Mouse (Mus musculus) embryonic facial prominence, embryonic 15.5 days (tissue): ENCODE measurements around the gene Slc16a6. TPM values are rescaled to one million over a fixed set of nuclear protein-coding genes. Genes with fewer than 3 reads are reported as not detected.

ENCODE experiments used
- ATAC-seq: fragments of 200-750 bp; cut with Nextera tagmentation; 2 replicates; pipeline ENCODE4 v1.8.0; 2017; ENCODE audit warnings: low read depth, moderate TSS enrichment; ENCODE audit not compliant: insufficient number of reproducible peaks, low FRiP score, low TSS enrichment
- H3K27ac ChIP-seq: fragments of 300-500 bp; sonication (generic); replicated peaks from 2 replicates; pipeline ENCODE4 v1.5.1; 2015; ENCODE audit warnings: mild to moderate bottlenecking, inconsistent platforms
- H3K27me3 ChIP-seq: fragments of 300-500 bp; sonication (generic); 2 replicates; pipeline ENCODE4 v1.6.1; 2015; ENCODE audit warnings: inconsistent platforms
- H3K36me3 ChIP-seq: fragments of 300-500 bp; sonication (generic); 2 replicates; pipeline ENCODE4 v1.6.1; 2015; ENCODE audit warnings: mild to moderate bottlenecking, inconsistent platforms
- H3K4me1 ChIP-seq: fragments of 300-500 bp; sonication (generic); 2 replicates; pipeline ENCODE4 v1.6.1; 2015; ENCODE audit warnings: inconsistent platforms
- H3K4me2 ChIP-seq: fragments of 300-500 bp; sonication (generic); replicated peaks from 2 replicates; pipeline ENCODE4 v1.6.1; 2015; ENCODE audit warnings: mild to moderate bottlenecking, inconsistent platforms
- H3K4me3 ChIP-seq: fragments of 300-500 bp; sonication (generic); replicated peaks from 2 replicates; pipeline ENCODE4 v1.5.1; 2015; ENCODE audit warnings: mild to moderate bottlenecking, inconsistent platforms
- H3K9ac ChIP-seq: fragments of 300-500 bp; sonication (generic); 2 replicates; pipeline ENCODE4 v1.6.1; 2015; ENCODE audit warnings: inconsistent platforms
- H3K9me3 ChIP-seq: fragments of 300-500 bp; sonication (generic); replicated peaks from 2 replicates; pipeline ENCODE4 v1.6.1; 2016; ENCODE audit warnings: inconsistent platforms
- WGBS: fragments of 180-500 bp; shearing (Covaris S2); methylation state at CpG from one replicate; pipeline ENCODE4 v1.1.7; 2015; 5-methylcytosine and 5-hydroxymethylcytosine counted together
- polyA plus RNA-seq: library from polyadenylated mRNA; unstranded; fragments of >200 nt; fragmentation: Nextera tagmentation; extraction: Ambion mirVana; gene quantifications from 2 replicates; pipeline ENCODE4 v1.2.1, GENCODE M21; 2015

Slc16a6 gene
- polyA plus RNA-seq, 1 experiment from 2014 or later, result 7.5 TPM

DNA sequence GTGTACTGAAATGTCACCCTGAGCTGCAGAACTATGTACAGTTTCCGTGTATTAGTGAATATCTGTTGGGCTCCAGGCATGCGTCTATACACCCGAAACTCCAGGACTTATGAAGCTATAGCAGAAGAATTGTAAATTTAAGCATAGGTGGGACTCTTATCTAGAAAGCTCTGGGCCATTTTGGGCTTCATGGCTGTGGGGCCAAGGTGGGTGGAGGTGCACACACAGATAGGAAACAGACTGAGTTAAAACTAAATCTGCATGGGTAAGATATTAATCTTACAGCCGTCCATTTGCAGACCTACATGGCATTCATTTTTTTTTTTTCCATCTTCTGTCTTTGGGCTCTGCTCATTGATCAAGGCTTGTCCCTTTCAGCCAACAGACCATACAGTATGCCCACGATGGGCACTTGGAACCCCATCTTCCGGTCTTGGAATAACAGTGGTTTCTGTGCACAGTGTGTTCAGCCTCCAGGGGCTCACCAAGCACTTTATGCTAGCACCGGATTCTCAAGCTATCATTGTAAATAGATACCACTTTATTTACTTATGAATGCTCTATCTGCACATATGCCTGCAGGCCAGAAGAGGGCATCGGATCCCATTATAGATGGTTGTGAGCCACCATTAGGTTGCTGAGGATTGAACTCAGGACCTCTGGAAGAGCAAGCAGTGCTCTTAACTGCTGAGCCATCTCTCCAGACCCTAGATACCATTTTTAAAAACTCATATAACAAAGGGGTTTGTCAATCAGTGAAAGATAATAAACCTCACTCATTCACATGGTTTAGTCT, 29.7 kb downstream of the Slc16a6 start:
- 90% methylated on average over 8 of the region's 8 CpGs for WGBS
- no peak overlapping the region for H3K4me3 ChIP-seq
- no peaks in the 10 kb centered on the region for H3K9me3 ChIP-seq
- no peak for ATAC-seq
- H3K27me3 ChIP-seq, result no peaks in the 10 kb centered on the region
- no peaks in the 10 kb centered on the region for H3K36me3 ChIP-seq
- H3K9ac ChIP-seq, result no peak overlapping the region
- H3K4me1 ChIP-seq, result peaks cover 16% of the 10 kb centered on the region; the same call in 1 of the 2 replicates
- H3K27ac ChIP-seq, result no peak overlapping the region
- H3K4me2 ChIP-seq, result no peak overlapping the region

DNA sequence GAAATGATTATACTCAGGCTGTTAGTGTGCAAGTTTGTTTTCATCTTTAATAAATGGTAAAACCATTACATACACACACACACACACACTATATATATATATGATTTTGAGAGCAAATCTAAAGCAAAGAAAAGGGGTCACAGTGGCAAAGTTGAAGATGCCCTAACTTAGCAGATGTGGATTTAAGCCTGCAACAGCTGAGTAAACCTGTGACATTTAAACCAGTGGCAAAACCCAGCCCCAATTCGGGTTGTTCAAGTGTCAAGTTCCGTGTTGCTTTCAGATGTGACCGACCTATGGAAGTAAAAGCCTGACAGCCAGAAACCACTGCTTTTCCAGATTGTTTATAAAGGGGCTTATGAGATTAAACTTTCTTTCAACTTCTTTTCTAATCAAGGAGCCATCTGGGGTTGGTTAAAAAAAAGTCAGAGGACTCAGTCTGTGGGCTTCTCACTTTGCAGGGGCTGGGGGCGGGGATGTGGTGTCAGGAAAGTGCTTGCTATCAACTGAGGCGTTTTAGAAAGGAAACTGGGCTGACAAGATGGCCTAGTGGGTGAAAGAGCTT, 31.1 kb downstream of the Slc16a6 start:
- H3K36me3 ChIP-seq, result peaks cover 7% of the 10 kb centered on the region; the same call in 1 of the 2 replicates
- H3K4me2 ChIP-seq, result no peak overlapping the region
- WGBS, result 33% methylated on average over 5 of the region's 5 CpGs
- peaks cover 16% of the 10 kb centered on the region; the same call in 1 of the 2 replicates for H3K4me1 ChIP-seq
- H3K27ac ChIP-seq, result no peak overlapping the region
- no peaks in the 10 kb centered on the region for H3K27me3 ChIP-seq
- ATAC-seq, result no peak
- no peak overlapping the region for H3K9ac ChIP-seq
- no peak overlapping the region for H3K4me3 ChIP-seq
- H3K9me3 ChIP-seq, result no peaks in the 10 kb centered on the region

DNA sequence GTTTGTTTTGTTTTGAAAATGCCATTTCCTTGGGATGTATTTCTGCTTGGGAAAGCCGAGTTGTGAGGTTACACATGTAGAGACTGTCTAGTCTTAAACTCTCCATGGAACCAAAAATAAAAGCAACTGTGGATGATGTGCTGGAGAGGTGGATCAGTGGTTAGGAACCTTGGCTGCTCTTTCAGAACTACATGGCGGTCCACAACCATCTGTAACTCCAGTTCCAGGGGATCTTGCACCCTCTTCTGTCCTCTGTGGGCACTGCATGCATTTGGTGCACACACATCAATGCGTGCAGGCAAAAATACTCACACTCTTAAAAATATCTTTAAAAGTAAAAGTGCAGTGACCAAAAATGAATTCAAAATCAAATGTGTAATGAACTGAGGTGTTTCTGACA, 32.3 kb downstream of the Slc16a6 start:
- no peak overlapping the region for H3K9ac ChIP-seq
- no peak overlapping the region for H3K4me3 ChIP-seq
- H3K36me3 ChIP-seq, result peaks cover 16% of the 10 kb centered on the region
- ATAC-seq, result no peak
- no peaks in the 10 kb centered on the region for H3K9me3 ChIP-seq
- H3K27ac ChIP-seq, result no peak overlapping the region
- no peaks in the 10 kb centered on the region for H3K27me3 ChIP-seq
- H3K4me2 ChIP-seq, result no peak overlapping the region
- 57% methylated on average over 3 of the region's 3 CpGs for WGBS
- H3K4me1 ChIP-seq, result peaks cover 16% of the 10 kb centered on the region; the same call in 1 of the 2 replicates

DNA sequence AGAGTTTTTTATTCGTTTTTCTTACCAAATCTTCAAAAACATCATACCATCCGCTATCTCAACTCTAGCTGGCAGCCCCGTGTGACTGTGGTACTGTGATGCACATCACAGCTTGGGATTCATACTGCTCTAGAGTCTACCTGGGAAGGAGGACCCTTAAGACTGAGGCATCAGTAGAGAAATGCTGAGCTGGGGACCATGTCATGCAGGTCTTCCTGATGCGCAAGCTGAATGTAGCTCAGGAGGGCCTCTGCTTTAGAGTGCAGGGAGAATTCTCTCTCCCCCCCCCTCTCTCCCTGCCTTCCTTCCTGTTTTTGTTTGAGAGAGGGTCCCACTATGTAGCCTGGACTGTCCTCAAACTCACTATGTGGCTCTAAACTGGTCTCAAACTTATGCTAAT, 32.8 kb downstream of the Slc16a6 start:
- H3K27me3 ChIP-seq, result no peaks in the 10 kb centered on the region
- no peak for ATAC-seq
- no peaks in the 10 kb centered on the region for H3K9me3 ChIP-seq
- no peak overlapping the region for H3K9ac ChIP-seq
- 60% methylated on average over 4 of the region's 4 CpGs for WGBS
- no peak overlapping the region for H3K27ac ChIP-seq
- peaks cover 16% of the 10 kb centered on the region; the same call in 1 of the 2 replicates for H3K4me1 ChIP-seq
- peak overlapping the region; percentile 87 for H3K4me2 ChIP-seq
- H3K4me3 ChIP-seq, result peak overlapping the region; percentile 55
- peaks cover 21% of the 10 kb centered on the region for H3K36me3 ChIP-seq

DNA sequence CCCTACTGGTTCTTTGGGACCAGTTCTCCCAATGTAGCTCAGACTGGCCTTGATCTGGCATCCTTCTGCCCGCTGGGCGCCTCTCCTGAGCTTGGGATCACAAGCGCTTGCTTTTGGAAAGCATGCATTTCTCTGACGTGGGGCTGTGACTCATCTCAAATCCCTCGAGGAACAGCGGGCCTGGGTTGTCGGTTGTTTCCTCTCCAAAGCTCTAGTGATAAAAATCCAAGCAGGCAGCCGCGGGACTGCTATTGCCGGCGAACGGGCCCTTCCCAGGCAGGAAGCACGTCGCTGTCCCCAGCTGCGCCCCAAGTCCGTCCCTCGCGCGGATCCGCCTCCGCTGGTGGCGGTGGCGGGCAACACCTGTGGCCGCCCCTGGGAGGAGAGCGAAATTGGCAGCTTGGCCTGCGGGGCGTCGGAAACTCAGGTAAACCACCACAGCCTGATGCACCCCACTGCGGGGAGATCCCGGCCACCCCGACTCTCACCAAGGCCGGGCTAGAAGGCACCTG, 33.5 kb downstream of the Slc16a6 start:
- under 1% methylated on average over 32 of the region's 32 CpGs for WGBS
- Histone ChIP-seq H3K27me3 (no peaks in the 10 kb centered on the region), H3K36me3 (peaks cover 28% of the 10 kb centered on the region), H3K9ac (peak overlapping the region; percentile 37), H3K4me3 (peak overlapping the region; percentile 55), H3K4me2 (peak overlapping the region; percentile 87), H3K4me1 (peaks cover 16% of the 10 kb centered on the region; the same call in 1 of the 2 replicates), H3K27ac (peak overlapping the region; percentile 13), H3K9me3 (no peaks in the 10 kb centered on the region)
- ATAC-seq, result peak; percentile 45; the same call in 1 of the 2 replicates

DNA sequence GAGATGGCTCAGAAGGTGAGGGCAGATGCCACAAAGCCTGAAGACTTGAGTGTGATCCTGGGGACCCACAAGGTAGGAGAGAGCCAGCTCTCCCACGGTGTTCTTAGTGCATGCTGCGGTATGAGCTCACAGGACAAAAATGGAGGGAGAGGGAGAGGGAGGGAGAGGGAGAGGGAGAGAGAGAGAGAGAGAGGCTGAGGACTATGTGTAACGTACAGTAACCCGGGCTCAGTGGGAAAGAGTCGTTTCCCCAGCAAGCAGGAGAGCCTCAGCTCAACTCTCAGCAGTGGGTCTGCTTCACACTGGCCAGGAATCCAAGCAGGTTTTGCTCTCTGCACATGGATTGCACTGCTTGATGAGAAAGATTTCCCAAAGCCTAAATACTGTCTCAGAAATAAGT, 34.2 kb downstream of the Slc16a6 start:
- Histone ChIP-seq H3K36me3 (peaks cover 35% of the 10 kb centered on the region), H3K4me2 (peak overlapping the region; percentile 87), H3K4me1 (peaks cover 16% of the 10 kb centered on the region; the same call in 1 of the 2 replicates), H3K9ac (no peak overlapping the region; the same call in 1 of the 2 replicates), H3K27ac (no peak overlapping the region), H3K4me3 (peak overlapping the region; percentile 55), H3K9me3 (no peaks in the 10 kb centered on the region), H3K27me3 (no peaks in the 10 kb centered on the region)
- 11% methylated on average over 5 of the region's 5 CpGs for WGBS
- ATAC-seq, result no peak

DNA sequence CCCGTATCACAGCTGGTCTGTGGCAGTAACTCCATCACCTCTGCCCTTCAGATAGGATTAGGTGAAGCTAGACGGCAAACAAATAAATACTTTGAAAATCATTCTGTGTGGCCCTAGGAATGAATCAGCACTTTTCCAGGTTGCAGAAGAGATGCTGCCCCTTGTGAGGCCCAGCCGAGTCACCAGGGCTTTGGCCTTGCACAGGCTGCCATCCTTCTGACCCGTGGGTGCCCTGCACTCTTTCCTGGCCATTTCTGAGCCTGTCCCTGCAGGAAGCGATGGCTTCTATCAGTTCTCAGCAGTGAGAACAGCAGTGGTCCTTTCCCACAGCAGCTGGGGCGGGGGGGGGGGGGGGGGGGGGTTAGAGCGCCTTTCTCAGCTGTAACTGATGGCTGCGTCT, 36.5 kb downstream of the Slc16a6 start:
- Histone ChIP-seq H3K27me3 (no peaks in the 10 kb centered on the region), H3K36me3 (peaks cover 48% of the 10 kb centered on the region), H3K9ac (no peak overlapping the region), H3K9me3 (no peaks in the 10 kb centered on the region), H3K4me1 (peaks cover 16% of the 10 kb centered on the region; the same call in 1 of the 2 replicates), H3K4me3 (no peak overlapping the region), H3K27ac (no peak overlapping the region), H3K4me2 (no peak overlapping the region)
- 59% methylated on average over 8 of the region's 8 CpGs for WGBS
- ATAC-seq, result no peak

DNA sequence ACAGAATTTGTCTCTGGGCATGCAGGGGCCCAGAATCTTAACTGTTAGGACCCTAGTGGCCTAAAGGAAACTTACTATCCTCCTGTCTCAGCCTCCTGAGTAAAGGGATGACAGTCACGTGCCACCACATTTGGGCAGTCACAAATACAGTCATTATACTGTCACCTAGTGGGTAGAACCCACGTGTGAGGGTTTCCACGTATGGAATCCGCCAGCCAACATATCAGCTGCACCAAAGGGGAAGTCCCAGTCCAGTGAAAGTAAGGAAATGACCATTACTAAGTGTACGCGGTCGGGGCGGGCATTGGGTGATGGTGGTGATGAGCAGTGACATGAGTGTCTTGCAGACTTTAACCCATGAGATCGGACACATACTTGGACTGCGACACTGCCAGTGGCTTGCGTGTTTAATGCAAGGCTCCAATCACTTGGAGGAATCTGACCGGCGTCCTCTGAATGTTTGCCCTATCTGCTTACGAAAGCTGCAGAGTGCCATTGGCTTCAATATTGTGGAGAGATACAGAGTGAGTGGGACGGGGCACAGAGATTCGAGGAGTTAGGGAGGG, 39.1 kb downstream of the Slc16a6 start:
- WGBS, result 94% methylated on average over 16 of the region's 16 CpGs
- ATAC-seq, result no peak
- Histone ChIP-seq H3K27ac (no peak overlapping the region), H3K9me3 (no peaks in the 10 kb centered on the region), H3K4me3 (no peak overlapping the region), H3K4me2 (no peak overlapping the region), H3K36me3 (peaks cover 63% of the 10 kb centered on the region), H3K27me3 (no peaks in the 10 kb centered on the region), H3K4me1 (0 out of 2 replicates have a peak, but pooled peaks cover 4% of the 10 kb centered on the region), H3K9ac (no peak overlapping the region)

DNA sequence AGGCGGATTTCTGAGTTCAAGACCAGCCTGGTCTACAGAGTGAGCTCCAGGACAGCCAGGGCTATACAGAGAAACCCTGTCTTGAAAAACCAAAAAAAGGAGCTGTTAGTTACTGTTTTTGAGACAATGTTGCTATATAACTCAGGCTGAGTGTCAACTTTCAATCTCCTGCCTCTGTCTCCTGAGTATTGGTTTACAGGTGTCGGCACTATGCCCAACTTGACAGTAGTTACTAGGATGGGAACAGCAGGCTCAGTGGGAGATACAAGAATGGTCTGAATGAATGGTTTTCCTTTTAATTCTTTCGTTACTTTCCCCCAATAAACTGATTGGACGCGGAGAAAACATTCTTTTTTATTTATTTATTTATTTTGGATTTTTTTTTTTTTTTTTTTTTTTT, 46.0 kb downstream of the Slc16a6 start:
- H3K27me3 ChIP-seq, result no peaks in the 10 kb centered on the region
- H3K4me1 ChIP-seq, result peaks cover 18% of the 10 kb centered on the region
- H3K9ac ChIP-seq, result no peak overlapping the region
- 95% methylated on average over 5 of the region's 5 CpGs for WGBS
- ATAC-seq, result no peak
- no peaks in the 10 kb centered on the region for H3K9me3 ChIP-seq
- H3K27ac ChIP-seq, result no peak overlapping the region
- H3K4me2 ChIP-seq, result no peak overlapping the region
- no peak overlapping the region for H3K4me3 ChIP-seq
- H3K36me3 ChIP-seq, result peaks cover 28% of the 10 kb centered on the region

DNA sequence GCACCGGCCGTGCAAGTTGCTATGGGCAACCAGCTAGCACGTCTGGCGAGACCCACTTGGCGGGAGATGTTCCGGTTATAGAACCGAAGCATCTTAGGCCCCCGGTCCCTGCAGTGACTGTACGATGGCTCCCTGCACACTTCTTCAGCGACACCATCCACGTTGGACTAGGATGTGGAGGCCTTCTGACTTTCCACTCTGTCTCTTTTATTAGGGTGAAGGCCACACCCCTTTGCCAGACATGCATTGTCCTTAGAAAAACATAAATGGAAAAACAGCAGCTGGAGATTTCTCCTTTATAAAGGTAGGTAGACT, 47.2 kb downstream of the Slc16a6 start:
- 0% methylated on average over 11 of the region's 11 CpGs for WGBS
- H3K27ac ChIP-seq, result peak overlapping the region; percentile 92
- no peaks in the 10 kb centered on the region for H3K9me3 ChIP-seq
- no peaks in the 10 kb centered on the region for H3K27me3 ChIP-seq
- H3K36me3 ChIP-seq, result peaks cover 25% of the 10 kb centered on the region
- ATAC-seq, result no peak; the same call in 1 of the 2 replicates
- H3K4me3 ChIP-seq, result peak overlapping the region; percentile 73
- H3K4me2 ChIP-seq, result peak overlapping the region; percentile 75
- H3K4me1 ChIP-seq, result peaks cover 15% of the 10 kb centered on the region
- peak overlapping the region; percentile 36 for H3K9ac ChIP-seq
